Mouse (Mus musculus) left cerebral cortex, postnatal 4 days (tissue): Measurements from ENCODE around the gene Ism2. TPM values are rescaled to one million over a fixed set of nuclear protein-coding genes. Genes with fewer than 3 reads are reported as not detected.

Experiments
- DNase-seq: peaks from one replicate; pipeline ENCODE4 v3.0.0-alpha.2; 2022
- intact Hi-C: fragments of 180-260 bp; cut with DNase I; formaldehyde crosslinking; loops from one replicate; pipeline ENCODE4 v1.15.1; 2025
- microRNA-seq: library from miRNA; unstranded; fragments of <30 nt; microRNA quantifications from one replicate; pipeline ENCODE4 v1.2.0, GENCODE M21; 2022
- total RNA-seq, 2 experiments: library from RNA; stranded (reverse); gene quantifications; 2 replicates each; pipeline ENCODE4 v1.2.3; 2021

Ism2 gene
- total RNA-seq, 2 experiments from 2014 or later, result 0.68 to 1.4 TPM

DNA sequence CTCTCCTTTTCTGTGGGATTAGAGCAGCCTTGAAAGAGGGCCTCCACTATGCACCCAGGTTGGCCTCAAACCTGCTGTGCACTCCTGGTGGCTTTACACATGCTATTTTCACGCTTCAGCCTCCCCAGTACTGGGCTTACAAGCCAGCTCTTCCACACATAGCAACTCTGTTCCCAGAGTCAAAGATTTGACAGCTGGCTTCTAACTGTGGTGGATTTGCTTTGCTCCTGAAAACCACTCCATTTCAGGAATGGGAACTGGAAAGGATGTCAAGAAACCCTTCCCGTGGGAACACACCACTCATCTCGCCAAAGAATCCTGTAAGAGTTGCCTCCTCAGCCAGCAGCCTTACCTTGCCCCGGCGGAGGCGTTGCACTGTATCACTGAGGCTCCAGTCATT lies 45.6 kb downstream of the Ism2 start:
- no peak for DNase-seq
- intact Hi-C loops, result no loop called here

DNA sequence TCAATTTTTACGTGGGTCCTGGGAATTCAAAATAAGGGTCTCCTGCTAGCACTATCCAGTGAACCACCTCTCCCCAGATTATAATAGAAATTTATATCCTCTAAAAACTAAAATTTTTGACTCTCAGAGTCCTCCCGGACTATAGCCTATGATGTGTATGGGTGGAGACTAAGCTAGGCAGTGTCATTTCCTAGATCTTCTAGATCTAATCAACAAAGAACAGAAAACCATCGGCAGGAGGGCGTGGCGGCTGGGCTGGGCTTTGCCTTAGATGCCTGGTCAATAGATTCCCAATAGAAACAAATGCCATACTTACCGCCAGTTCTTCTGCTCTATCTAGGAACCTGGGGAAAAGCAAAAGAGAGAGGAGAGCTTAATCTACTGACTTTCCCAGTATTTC lies 49.3 kb downstream of the Ism2 start:
- DNase-seq, result no peak
- intact Hi-C loops, result no loop called here

- no peak for DNase-seq
- intact Hi-C loops, result no loop called here
These were observed 60.9 kb downstream of the Ism2 start, which contains the start of gene Noxred1 for GRCm38 (mm10) chr12:87238632-87239031. Noxred1 (minus strand) TSS chr12:87238732.

DNA sequence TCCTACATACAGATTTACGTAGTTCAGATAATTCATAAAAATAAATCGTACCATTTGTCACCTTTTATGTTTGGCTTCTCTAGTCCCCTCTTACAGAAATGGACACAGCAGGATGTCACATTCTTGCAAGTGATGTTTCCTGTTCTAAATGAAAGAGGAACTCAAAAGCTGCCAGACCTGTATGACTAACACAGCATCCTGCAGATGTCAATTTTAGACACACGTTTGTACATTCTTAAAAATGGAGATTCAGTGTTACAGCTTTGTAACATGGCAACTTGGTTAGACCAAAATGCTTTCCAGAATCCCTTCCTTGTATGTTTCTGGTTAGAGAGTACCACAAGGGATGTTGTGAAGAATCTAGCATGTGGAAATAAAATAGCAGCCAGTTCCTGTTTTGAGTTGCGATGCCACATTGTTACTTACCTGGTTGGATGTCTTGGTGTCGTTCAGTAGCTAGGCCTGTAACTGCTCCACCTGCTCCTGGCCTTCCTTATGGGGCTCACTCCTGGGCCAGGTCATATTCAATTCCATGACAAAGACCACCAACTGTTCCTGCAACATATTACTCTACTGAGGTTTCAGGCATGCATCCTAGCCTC lies 62.5 kb downstream of the Ism2 start:
- no peak for DNase-seq
- intact Hi-C loops, result no loop called here

- intact Hi-C loops, result no loop called here
- DNase-seq, result no peak
These were observed 69.1 kb downstream of the Ism2 start for GRCm38 (mm10) chr12:87230379-87230895.

DNA sequence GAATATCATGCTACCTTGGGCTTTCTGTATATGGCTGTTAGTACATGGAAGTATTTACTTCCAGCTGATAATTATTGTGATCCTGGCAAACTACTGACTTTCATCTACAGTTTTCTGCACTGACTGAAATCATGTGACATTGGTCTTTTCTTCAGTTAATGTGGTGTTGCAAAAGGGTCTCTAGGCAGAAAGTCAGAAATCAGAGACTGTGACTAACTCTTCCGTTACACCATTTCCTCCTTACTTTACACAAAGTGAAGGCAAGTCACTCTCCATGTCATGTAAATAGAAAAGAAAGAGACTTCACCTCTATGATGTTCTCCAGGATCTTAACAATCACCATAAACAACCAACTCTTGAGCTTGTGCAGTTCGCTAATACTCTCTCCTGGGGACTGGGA lies 69.9 kb downstream of the Ism2 start:
- intact Hi-C loops, result no loop called here
- no peak for DNase-seq

Small RNAs within 50 kb of the gene (microRNA-seq; reads per million reads assigned to microRNA genes)
- not detected for gene Gm47293

Other genes starting within 250 kb of the Ism2 start
- 1 to 10 TPM; 4.7 to 5.5 TPM for gene Ngb, start 197.2 kb downstream of the Ism2 start, total RNA-seq
- 10 to 100 TPM; 59.4 TPM for gene Gstz1, start 152.5 kb downstream of the Ism2 start, total RNA-seq
- gene Pomt2, start 151.7 kb downstream of the Ism2 start, total RNA-seq, result 10 to 100 TPM; 22.4 to 23.8 TPM
- 1 to 10 TPM; 2.7 to 2.8 TPM for gene Samd15, start 100.0 kb downstream of the Ism2 start, total RNA-seq
- gene Tmed8, start 99.3 kb downstream of the Ism2 start, total RNA-seq, result 10 to 100 TPM; 21.1 to 22.6 TPM
- 1 to 10 TPM; 1.2 to 1.6 TPM for gene Noxred1, start 61.0 kb downstream of the Ism2 start, total RNA-seq
- 10 to 100 TPM; 60.5 to 62.8 TPM for gene Vipas39, start 33.4 kb downstream of the Ism2 start, total RNA-seq
- gene Ahsa1, start 33.2 kb downstream of the Ism2 start, total RNA-seq, result 100 to 1,000 TPM; 151 to 156 TPM
- 10 to 100 TPM; 73.4 to 81.9 TPM for gene Sptlc2, start 88.7 kb upstream of the Ism2 start, total RNA-seq
- gene Slirp, start 144.2 kb upstream of the Ism2 start, total RNA-seq, result 100 to 1,000 TPM in 1 of 2 experiments, 10 to 100 TPM in 1; 96.3 to 101 TPM
- 10 to 100 TPM; 25.8 to 28.4 TPM for gene Alkbh1, start 144.3 kb upstream of the Ism2 start, total RNA-seq
- gene Snw1, start 172.6 kb upstream of the Ism2 start, total RNA-seq, result 10 to 100 TPM; 53.1 to 53.3 TPM
- gene Gm5788, start 195.0 kb upstream of the Ism2 start, total RNA-seq, result not detected
- not detected for gene Gm8300, start 214.6 kb upstream of the Ism2 start, total RNA-seq